Mouse (Mus musculus) forelimb bud, embryonic 11.5 days (tissue): ENCODE results near the gene Klhl10.

ENCODE experiments used
- DNase-seq: peaks from one replicate; pipeline ENCODE4 v3.0.0-alpha.2; 2012; ENCODE audit warnings: low read depth, low spot score

The Klhl10 gene

GRCm38 (mm10) chr11:100441797-100442196, at the start of gene Klhl10, which contains the start of gene Nt5c3b:
Gene Klhl10 (plus strand): TSS chr11:100441917.
Gene Nt5c3b (minus strand): TSS chr11:100441808.
- DNase-seq = no peak

GRCm38 (mm10) chr11:100392958-100393357, 48.8 kb upstream of the Klhl10 start:
- DNase-seq = no peak

DNA sequence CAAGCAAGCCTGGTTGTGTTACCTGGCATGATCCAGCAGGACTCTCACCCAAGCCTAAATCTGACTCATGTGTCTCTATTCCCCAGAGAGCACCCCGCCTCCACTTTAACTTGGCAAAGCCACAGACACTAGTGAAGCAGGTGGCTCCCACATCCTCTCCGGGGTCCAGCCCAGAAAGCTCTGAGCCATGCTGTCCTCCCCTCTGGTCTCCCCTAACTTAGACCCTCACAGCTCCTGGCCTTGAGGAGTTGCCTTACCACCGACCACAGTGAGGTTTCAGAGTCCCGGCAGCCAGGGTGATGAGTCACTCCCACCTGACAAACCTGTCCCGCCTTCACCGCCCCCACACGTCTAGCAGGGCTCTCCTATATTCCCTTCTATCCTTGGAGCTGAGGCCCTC, 48.0 kb upstream of the Klhl10 start:
- no peak for DNase-seq

GRCm38 (mm10) chr11:100394353-100395074, 47.2 kb upstream of the Klhl10 start:
- DNase-seq = no peak

- DNase-seq = no peak
These were observed 46.5 kb upstream of the Klhl10 start for GRCm38 (mm10) chr11:100395200-100395599.

DNA sequence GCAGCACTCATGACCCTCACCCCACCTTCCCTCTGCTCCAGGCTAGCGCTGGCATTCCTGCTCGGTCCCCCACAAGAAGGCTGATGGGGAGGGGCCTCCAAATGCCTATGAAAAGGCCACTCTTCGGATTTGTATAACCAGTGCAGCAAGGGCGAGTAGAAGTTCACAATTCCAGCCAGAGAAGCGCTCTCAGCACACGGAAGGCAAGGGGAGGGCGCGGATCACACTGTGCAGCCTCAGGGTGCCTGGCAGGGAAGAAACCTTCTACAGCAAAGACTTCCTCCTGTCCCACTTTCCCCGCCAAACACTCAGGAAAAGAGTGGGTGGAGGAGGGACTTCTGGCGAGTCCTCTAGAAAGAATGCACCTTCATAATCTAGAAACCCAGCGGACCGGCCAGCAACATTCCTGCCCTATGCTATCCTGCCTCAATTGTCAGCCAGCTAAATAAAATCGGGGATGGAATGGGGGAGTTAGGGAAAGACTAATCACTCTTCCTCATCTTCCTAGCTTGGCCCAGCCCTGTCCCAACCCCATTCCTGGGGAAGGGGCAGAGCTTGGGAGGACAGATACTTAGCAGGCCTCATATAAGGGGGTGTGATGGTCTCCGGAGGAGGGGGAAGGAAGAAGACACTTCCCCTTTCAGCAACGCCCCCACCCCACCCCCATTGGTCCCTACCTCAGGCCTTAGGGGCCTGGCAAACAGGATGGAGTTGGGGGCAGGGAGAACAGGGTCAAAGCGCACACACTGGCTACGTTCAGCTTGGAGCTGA, 45.7 kb upstream of the Klhl10 start:
- DNase-seq = no peak

DNA sequence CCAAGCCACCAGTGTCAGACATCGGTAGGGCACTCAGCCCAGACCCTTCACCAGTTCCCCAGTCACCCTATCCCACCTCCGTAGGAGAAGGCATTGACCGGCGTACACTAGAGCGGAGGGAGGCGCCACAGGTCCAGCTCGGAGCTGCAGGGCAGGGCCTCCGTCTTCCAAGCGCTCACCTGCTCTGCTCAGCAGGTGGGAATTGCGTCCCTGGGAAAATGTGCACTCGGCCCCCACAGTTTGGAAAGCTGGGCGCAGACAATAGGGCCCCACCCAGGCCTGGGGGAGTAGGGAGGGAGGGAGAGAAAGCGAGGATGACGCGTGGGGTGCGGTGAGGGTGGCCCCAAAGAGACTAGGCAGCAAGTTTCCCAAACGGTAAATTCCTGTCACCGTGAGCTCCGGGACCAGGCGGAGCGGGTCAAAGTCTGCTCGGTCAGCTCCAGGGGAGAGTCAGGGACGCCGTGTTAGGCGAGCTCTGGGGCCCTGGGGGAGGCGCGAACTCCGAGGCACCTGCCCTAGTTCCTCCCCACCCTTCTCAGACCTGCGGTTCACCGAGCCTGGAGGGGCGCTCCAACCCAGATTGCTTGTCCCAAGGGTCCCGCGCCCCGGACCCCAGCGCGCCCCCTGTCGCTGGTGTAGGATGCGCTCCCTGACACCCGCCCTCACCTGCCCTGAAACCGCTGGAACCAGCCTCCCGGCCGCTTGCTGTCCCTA, 44.7 kb upstream of the Klhl10 start:
- DNase-seq = no peak

GRCm38 (mm10) chr11:100397600-100398389, 43.9 kb upstream of the Klhl10 start, which contains the start of gene Jup:
Gene Jup (minus strand): TSS chr11:100397763.
- peak; percentile 97 for DNase-seq

DNA sequence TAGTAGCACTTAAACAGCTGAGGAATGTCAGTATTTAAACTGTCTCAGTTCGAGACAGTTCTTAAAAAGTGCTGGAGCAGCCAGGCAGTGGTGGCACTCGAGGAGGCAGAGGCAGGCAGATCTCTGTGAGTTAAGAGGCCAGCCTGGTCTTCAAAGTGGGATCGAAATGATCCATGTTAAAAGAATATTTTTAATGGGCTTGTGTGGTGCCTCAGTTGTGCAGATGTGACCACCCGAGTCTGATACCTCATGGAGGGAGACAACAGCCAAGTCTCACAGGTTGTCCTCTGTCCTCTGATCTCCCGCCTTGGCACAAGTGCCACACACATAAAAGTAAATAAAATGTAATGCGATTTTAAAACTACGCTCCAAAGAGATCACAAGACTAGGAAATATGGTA, 43.2 kb upstream of the Klhl10 start:
- DNase-seq = no peak

- DNase-seq = no peak
These were observed 42.4 kb upstream of the Klhl10 start for GRCm38 (mm10) chr11:100399320-100399719.

DNA sequence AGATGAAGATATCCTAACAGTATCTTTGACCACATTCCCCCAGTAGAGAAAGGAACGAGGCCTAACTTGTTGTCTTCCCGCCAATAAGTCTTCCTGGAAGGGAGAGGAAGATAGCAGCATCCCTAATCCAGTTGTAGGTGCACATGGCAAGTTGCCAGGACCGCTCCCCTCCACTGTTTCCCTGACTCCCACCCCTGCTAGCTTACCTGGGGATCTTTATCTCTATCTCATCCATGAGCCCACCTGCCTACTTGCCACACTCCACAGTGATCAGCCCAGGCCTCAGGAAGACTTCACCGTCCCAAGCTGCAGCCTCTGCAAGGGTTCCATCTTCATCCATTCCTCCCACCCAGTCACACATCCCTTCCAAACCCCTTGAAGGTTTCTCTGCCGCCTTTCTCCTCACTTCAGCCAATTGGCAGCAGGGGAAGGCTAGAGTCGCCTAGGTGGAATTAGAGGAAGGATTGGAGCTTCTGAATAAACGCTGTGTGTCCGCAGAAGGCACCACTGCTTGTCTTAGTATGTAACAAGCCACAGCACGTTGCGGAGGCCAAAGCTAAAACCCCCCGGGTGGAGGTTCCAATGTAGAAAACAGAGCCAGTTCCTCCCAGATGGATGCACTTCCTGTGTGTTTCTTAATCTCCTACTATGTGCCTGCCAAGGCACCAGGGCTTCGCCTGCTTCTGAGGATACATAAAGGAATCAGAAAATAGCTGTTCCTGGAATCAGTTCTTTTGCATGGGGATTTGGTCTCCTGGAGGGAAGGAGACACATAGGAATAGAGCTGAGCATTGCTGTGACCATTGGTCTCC, 41.8 kb upstream of the Klhl10 start:
- DNase-seq = no peak

DNA sequence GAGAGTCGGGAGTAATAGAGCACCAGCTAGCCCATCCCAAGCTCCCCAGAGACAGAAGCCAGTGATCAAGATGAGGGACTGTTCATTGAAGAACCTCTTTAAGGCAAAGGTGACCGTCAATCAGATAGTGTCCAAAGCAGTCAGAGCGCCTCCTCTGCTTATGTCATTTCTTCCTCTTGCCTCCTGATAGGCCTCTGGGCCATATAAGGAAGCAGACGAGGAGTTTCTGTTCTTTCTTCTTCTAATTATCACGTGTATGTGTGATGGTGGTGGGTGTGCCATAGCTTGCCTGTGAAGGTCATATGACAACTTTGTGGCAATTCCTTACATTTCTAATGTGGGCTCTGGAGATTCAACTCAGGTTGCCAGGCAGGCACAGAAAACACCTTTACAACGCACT, 40.9 kb upstream of the Klhl10 start:
- DNase-seq = no peak

DNA sequence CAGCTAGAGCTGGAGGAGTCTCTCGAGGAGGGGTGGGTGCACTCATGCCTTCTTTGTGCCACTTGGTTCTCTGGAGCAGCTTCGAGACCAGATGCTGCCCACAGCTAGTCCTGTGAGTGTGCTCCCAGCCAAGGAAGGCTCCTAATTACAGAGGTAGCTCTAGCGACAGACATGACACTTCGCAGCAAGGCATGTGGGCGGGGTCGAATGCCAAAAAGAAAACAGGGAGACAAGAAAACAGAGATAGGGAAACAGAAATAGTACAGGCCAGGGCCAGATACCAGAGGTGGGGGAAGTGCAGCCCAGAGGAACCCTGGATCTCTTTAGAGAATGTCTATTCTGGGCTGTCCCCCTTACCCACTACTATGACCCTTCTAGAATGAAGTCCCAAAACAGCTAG, 39.5 kb upstream of the Klhl10 start:
- DNase-seq = no peak

DNA sequence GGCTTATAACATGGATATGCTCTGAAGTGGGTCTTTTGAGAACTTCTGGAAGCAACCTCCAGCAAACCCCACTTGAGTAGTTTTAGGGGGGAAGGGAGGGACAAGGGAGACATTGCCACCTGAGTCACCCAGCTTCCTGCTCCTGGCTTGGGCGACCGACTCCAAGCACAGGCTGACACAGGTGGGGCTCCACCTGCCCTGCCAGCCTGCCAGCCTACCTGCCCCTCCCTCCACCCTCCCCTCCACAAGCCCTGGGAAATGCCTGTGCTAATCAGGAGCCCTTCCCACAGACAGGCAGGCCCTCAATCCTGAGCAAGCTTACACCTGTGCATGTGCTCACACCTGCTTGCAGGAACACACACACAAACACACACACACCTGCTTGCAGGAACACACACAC, 39.0 kb upstream of the Klhl10 start:
- no peak for DNase-seq

- DNase-seq = no peak
These were observed 38.1 kb upstream of the Klhl10 start for GRCm38 (mm10) chr11:100403445-100404134.

GRCm38 (mm10) chr11:100404456-100405074, 37.2 kb upstream of the Klhl10 start:
- no peak for DNase-seq

DNA sequence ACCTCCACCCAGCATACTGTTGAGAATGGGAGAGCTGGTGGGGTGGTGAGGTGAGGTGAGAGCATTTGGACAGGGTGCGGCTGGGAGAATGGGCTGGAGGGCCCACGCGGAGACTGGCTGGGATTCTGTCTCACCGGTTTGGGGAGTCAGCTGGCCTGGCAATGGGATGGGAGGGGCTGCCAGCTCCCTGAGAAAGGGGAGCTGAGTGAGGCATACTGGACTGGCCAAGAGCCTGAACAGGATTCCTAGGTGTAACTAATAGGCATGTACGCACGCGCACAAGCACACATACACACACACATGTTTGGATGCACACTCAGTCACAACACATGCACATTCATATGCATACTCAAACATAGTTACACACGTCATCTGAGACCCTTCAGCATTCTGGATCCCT, 35.4 kb upstream of the Klhl10 start:
- no peak for DNase-seq

DNA sequence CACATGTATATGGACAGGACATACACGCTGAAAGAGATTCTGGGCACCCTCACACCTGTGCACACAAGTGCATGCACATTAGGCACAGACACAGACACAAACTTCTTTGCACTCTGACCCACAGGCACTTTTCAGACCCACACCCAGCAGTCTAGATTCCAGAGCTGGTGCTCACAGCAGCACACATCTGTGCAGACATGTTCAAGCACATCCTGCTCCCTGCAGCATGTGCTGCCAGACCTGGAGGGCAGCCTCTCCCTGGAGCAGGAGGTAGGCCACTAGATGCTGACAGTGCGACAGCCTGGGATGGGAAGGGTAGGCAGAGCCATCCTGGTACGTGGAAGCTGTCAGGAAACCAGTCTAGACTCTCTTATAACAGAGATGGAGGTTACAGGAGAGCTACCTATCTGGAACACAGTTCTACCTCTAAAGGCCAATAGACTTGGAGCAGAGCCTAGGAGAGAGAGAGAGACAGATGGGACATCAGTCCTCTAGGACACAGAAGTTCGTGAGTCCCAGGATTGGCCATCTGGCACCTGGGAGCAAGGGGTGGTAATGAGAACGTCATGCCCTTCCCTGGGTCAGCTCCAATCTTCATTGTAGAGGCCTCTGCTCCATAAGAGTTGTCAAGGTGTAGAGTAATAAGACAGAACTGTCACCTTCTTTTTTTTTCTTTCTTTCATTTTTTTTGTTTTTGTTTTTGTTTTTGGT, 34.6 kb upstream of the Klhl10 start:
- no peak for DNase-seq
